Mouse (Mus musculus) small intestine, adult 2 months (tissue): ENCODE results near the gene S1pr2.

ENCODE experiments used
- CTCF ChIP-seq: fragments of 200-500 bp; IDR thresholded peaks from 2 replicates; pipeline ENCODE4 v1.5.1; 2012; ENCODE audit warnings: low read depth, mild to moderate bottlenecking, control low read depth, inconsistent platforms, low read length, moderate library complexity, mixed read lengths; ENCODE audit not compliant: insufficient replicate concordance, insufficient read length; ENCODE audit errors: extremely low read depth
- POLR2A ChIP-seq: fragments of 200-500 bp; IDR thresholded peaks from 2 replicates; pipeline ENCODE4 v1.6.1; 2012; ENCODE audit warnings: low read depth, mild to moderate bottlenecking, control low read depth, inconsistent platforms, low read length, moderate library complexity

GRCm38 (mm10) chr9:21007313-21007952 is 30.9 kb upstream of the S1pr2 start:
- TF ChIP-seq POLR2A: no peak
- no peak for TF ChIP-seq CTCF
